7 mouse cellular contexts compared by ENCODE assay signal in genomic region chr6:52225612-52226568, GRCm38 (mm10). TPM values are rescaled to one million over a fixed set of nuclear protein-coding genes. Genes with fewer than 3 reads are reported as not detected.
DNase-seq lines count a peak whose midpoint lies in the region; ATAC-seq and TF ChIP-seq lines count a peak whose summit lies in the region.

No protein-coding gene starts in this region.

- WGBS in spleen, adult 2 months, result under 1% methylated on average over 69 of the region's 69 CpGs
- WGBS in limb, embryonic 14.5 days, result under 1% methylated on average over 65 of the region's 69 CpGs

- no peak for TF ChIP-seq CTCF in spleen, adult 2 months (IDR thresholded peaks at IDR 0.05; ENCODE audit: extremely low read depth, insufficient read depth, insufficient read length, insufficient replicate concordance)

- H3K36me3 ChIP-seq in spleen, adult 2 months (ENCODE audit: control insufficient read depth, insufficient read depth, low read length), result no peaks in the 10 kb centered on the region
- H3K36me3 ChIP-seq in limb, embryonic 14.5 days (ENCODE audit: control insufficient read depth, insufficient read depth, low read length), result peaks cover 51% of the 10 kb centered on the region

- peak overlapping the region; percentile 2; the same call in 1 of the 2 replicates for H3K4me3 ChIP-seq in spleen, adult 2 months (ENCODE audit: extremely low read depth, insufficient read depth, insufficient read length)
- H3K4me3 ChIP-seq in limb, embryonic 14.5 days (replicated peaks; ENCODE audit: low read length), result peak overlapping the region; percentile 90

- H3K9ac ChIP-seq in limb, embryonic 14.5 days (ENCODE audit: low read depth, low read length, severe bottlenecking), result peak overlapping the region; percentile 100

- peaks cover 15% of the 10 kb centered on the region; the same call in 1 of the 2 replicates for H3K4me1 ChIP-seq in spleen, adult 2 months (ENCODE audit: control insufficient read depth, insufficient read depth, insufficient read length)
- H3K4me1 ChIP-seq in limb, embryonic 14.5 days (ENCODE audit: control insufficient read depth, insufficient read depth, low read length), result peaks cover 24% of the 10 kb centered on the region

- H3K4me2 ChIP-seq in limb, embryonic 14.5 days (replicated peaks; ENCODE audit: low read depth, low read length, severe bottlenecking), result peak overlapping the region; percentile 96

- peak; percentile 71 for ATAC-seq in limb, embryonic 14.5 days (ENCODE audit: low FRiP score, low read depth)

- no peak for TF ChIP-seq POLR2A in spleen, adult 2 months (IDR thresholded peaks at IDR 0.05; ENCODE audit: low read depth, low read length)
- peak; percentile 43; the same call in 1 of the 2 replicates for TF ChIP-seq POLR2A in limb, embryonic 14.5 days (IDR thresholded peaks at IDR 0.05; ENCODE audit: borderline replicate concordance, extremely low read depth, insufficient read depth, insufficient read length)

- no peak for DNase-seq in spleen, adult 2 months (ENCODE audit: low read depth in 1 of 2, low spot score in 2 of 2)
- no peak for DNase-seq in spleen, adult 18-20 months
- peak; percentile 85 for DNase-seq in gastrocnemius, postnatal 10 days
- DNase-seq in limb, embryonic 14.5 days (ENCODE audit: low spot score), result peak; percentile 98
- peak; percentile 81 for DNase-seq in urinary bladder, postnatal 25 days (ENCODE audit: low spot score)
- no peak for DNase-seq in layer of hippocampus, postnatal 36 days
- no peak for DNase-seq in cerebellum, adult 11 months

- no peaks in the 10 kb centered on the region for H3K9me3 ChIP-seq in limb, embryonic 14.5 days (ENCODE audit: control insufficient read depth, low read length)

- peaks cover 56% of the 10 kb centered on the region for H3K27me3 ChIP-seq in spleen, adult 2 months (ENCODE audit: control insufficient read depth, insufficient read depth, low read length)
- no peaks in the 10 kb centered on the region for H3K27me3 ChIP-seq in limb, embryonic 14.5 days (ENCODE audit: control insufficient read depth, insufficient read depth, low read length)

- no peak overlapping the region for H3K27ac ChIP-seq in spleen, adult 2 months (ENCODE audit: insufficient read depth, low read length)
- peak overlapping the region; percentile 95 for H3K27ac ChIP-seq in limb, embryonic 14.5 days (replicated peaks; ENCODE audit: low read depth, low read length)

RNA-seq across cellular contexts. Expression of gene Hoxa7, which starts 4.2 kb away (rescaled TPM):
- 0.56 and 0.79 TPM in 2 replicates for polyA plus RNA-seq in spleen, adult 2 months (2012; rRNA removed)
- 1 to 10 TPM; 9.4 to 9.7 TPM for total RNA-seq in gastrocnemius, postnatal 10 days (2021)
- 15.8 and 17.0 TPM in 2 replicates for polyA plus RNA-seq in limb, embryonic 14.5 days (2012; rRNA removed)
- polyA plus RNA-seq in limb, embryonic 14.5 days (2014; fragmentation: Nextera tagmentation; extraction: Ambion mirVana), result 8.9 and 10.1 TPM in 2 replicates
- not detected for total RNA-seq in layer of hippocampus, postnatal 36 days (2021)

RNA-seq across cellular contexts. Expression of gene Hoxa9, which starts 5.0 kb away (rescaled TPM):
- 0.18 and 0.31 TPM in 2 replicates for polyA plus RNA-seq in spleen, adult 2 months (2012; rRNA removed)
- total RNA-seq in gastrocnemius, postnatal 10 days (2021), result 10 to 100 TPM in 1 of 2 experiments, 1 to 10 TPM in 1; 7.8 to 11.2 TPM
- 107 and 134 TPM in 2 replicates for polyA plus RNA-seq in limb, embryonic 14.5 days (2012; rRNA removed)
- polyA plus RNA-seq in limb, embryonic 14.5 days (2014; fragmentation: Nextera tagmentation; extraction: Ambion mirVana), result 39.0 and 45.2 TPM in 2 replicates
- total RNA-seq in layer of hippocampus, postnatal 36 days (2021), result not detected

RNA-seq across cellular contexts. Expression of gene Gm28308, which starts 12.8 kb away (rescaled TPM):
- polyA plus RNA-seq in spleen, adult 2 months (2012; rRNA removed), result not detected in 2 replicates
- total RNA-seq in gastrocnemius, postnatal 10 days (2021), result not detected
- 3.2 and 4.6 TPM in 2 replicates for polyA plus RNA-seq in limb, embryonic 14.5 days (2012; rRNA removed)
- 1.1 TPM in 1 of 2 replicates, not detected in the other for polyA plus RNA-seq in limb, embryonic 14.5 days (2014; fragmentation: Nextera tagmentation; extraction: Ambion mirVana)
- not detected for total RNA-seq in layer of hippocampus, postnatal 36 days (2021)

RNA-seq across cellular contexts. Expression of gene Hoxa3, which starts 12.8 kb away (rescaled TPM):
- 1.4 and 1.5 TPM in 2 replicates for polyA plus RNA-seq in spleen, adult 2 months (2012; rRNA removed)
- 1 to 10 TPM; 2.0 to 5.0 TPM for total RNA-seq in gastrocnemius, postnatal 10 days (2021)
- 12.0 and 15.9 TPM in 2 replicates for polyA plus RNA-seq in limb, embryonic 14.5 days (2012; rRNA removed)
- polyA plus RNA-seq in limb, embryonic 14.5 days (2014; fragmentation: Nextera tagmentation; extraction: Ambion mirVana), result 2.7 and 3.4 TPM in 2 replicates
- not detected for total RNA-seq in layer of hippocampus, postnatal 36 days (2021)

RNA-seq across cellular contexts. Expression of gene Hoxa10, which starts 14.8 kb away (rescaled TPM):
- polyA plus RNA-seq in spleen, adult 2 months (2012; rRNA removed), result not detected in 2 replicates
- total RNA-seq in gastrocnemius, postnatal 10 days (2021), result 10 to 100 TPM; 30.2 to 30.8 TPM
- 111 and 136 TPM in 2 replicates for polyA plus RNA-seq in limb, embryonic 14.5 days (2012; rRNA removed)
- 117 and 149 TPM in 2 replicates for polyA plus RNA-seq in limb, embryonic 14.5 days (2014; fragmentation: Nextera tagmentation; extraction: Ambion mirVana)
- total RNA-seq in layer of hippocampus, postnatal 36 days (2021), result not detected

Comparison
In these comparisons a context has a peak if more than half of its experiments do, and no peak if none do; other contexts are left out.
1. DNase-seq: peak in gastrocnemius, postnatal 10 days (single experiment), limb, embryonic 14.5 days (single experiment) and urinary bladder, postnatal 25 days (single experiment); none in spleen, adult 2 months (0 of 2), spleen, adult 18-20 months (0 of 2), layer of hippocampus, postnatal 36 days (0 of 2) and cerebellum, adult 11 months (single experiment).
2. RNA of gene Hoxa7, which starts 4.2 kb away (total RNA-seq): 9.4 to 9.7 TPM in gastrocnemius, postnatal 10 days; not detected in layer of hippocampus, postnatal 36 days; every median in the first group is over 4 times any median in the second.
3. RNA of gene Hoxa9, which starts 5.0 kb away (total RNA-seq): 7.8 to 11.2 TPM in gastrocnemius, postnatal 10 days; not detected in layer of hippocampus, postnatal 36 days; every median in the first group is over 4 times any median in the second.